Mouse (Mus musculus): ENCODE measurements around the gene Smarcd1. TPM values are rescaled to one million over a fixed set of nuclear protein-coding genes. Genes with fewer than 3 reads are reported as not detected.

Smarcd1 gene
- polyA plus RNA-seq (2021; fragmentation: Nextera tagmentation): 35.8 and 41.4 TPM in 2 replicates
- long read RNA-seq, experiment 1, partial matches to known transcripts: 33 of 49 reads
- long read RNA-seq, experiment 1, other reads (novel, unspliced or antisense): 15 of 49 reads
- long read RNA-seq, experiment 2, transcript Smarcd1-201 (13 exons, 3,307 nt): major isoform, 40 of 57 reads
- long read RNA-seq, experiment 2, partial matches to known transcripts: 11 of 57 reads
- long read RNA-seq, experiment 2, other reads (novel, unspliced or antisense): 6 of 57 reads

DNA sequence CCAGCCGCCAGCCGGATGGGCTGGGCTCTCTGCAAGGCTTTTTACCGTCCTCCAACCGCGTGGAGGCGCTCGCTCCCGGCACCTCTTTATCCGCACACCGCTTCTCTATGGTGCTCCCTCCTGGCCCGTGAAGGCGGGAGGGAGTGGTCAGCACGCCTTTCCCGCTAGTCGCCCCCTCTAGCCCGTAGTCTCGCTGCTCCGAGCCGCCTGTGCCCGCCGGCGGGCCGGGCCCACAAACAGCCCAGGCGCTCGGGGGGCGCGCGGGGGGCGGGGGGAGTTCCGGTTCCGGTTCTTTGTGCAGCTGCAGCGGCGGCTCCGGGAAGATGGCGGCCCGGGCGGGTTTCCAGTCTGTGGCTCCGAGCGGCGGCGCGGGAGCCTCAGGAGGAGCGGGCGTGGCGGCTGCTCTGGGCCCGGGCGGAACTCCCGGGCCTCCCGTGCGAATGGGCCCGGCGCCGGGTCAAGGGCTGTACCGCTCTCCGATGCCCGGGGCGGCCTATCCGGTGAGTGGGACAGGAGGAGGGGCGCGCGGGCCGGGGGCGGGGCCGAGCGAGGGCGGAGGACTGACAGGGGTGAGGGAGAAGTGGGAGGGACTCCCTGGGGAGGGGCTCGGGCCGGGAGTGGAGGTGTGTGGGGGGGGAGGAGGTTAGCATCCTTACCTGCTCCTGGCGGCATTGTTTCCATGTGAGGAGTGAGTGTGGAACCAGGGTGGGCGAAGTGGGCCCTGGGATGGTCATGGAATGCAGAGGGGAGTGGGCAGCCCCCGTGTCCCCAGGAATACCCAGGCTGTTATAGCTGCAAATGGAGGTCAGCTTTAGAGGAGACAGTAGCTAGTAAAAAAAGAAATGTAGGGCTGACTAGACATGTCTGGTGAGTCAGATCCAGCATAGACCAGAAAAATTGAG lies at the start of gene Smarcd1:
Smarcd1 (plus strand) TSS at position 131 of the 902 bp plus-strand sequence.

DNA sequence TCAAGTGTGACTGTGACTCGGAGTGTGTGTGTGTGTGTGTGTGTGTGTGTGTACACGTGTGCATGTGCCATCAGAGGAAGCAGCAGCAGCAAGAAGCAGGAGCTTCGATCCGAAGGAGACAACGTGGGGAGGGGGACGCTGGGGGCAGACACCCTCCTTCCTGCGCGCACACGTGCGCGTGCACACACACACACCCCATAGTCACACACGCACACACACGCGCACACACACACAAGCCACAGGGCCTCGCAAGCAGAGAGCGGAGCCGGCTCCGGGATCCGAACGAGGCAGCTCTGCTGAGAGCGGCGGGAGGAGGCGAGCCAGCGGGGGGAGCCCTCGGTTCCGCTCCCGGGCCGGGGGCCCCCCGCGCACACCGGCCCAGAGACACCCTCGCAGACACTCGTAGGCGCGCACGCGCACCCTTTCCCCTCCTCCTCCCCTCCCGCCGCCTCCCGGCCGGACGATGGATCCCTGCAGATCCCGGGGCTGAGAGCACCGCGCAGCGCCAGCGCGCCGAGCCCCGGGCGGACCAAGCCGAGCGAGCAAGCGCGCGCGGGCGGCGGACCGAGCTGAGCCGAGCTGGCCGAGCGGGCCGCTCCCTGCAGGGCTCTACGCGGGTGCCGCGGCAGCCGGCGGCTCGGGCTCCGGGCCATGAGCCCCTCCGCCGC lies 31.6 kb upstream of the Smarcd1 start, which contains the start of gene Asic1:
Asic1 (plus strand) TSS at position 215 of the 668 bp plus-strand sequence.

DNA sequence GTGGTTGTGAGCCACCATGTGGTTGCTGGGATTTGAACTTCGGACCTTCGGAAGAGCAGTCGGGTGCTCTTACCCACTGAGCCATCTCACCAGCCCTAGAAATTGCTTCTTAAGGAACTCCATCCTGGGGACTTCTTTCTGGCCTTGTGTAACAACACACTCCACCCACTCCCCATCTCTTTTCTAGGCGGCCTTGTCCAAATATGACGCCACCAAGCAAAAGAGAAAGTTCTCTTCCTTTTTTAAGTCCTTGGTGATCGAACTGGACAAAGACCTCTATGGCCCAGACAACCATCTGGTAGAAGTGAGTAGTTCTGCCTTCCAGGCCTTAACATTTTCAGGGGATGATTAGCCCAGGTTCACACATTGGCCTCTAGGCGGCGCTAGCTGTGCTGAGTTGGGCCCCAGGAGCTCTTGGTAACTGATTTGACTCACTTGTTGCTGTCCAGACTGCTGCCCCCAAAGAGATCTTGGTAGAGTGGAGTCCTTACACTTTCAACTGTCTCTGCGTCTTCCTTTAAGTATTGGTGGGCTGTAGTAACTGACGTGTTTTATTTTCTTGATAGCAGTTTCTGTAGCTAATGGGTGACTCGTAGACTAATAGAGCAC lies 3.6 kb downstream of the Smarcd1 start, which contains the start of gene Gm17349:
Gm17349 (minus strand) TSS at position 51 of the 609 bp plus-strand sequence.

DNA sequence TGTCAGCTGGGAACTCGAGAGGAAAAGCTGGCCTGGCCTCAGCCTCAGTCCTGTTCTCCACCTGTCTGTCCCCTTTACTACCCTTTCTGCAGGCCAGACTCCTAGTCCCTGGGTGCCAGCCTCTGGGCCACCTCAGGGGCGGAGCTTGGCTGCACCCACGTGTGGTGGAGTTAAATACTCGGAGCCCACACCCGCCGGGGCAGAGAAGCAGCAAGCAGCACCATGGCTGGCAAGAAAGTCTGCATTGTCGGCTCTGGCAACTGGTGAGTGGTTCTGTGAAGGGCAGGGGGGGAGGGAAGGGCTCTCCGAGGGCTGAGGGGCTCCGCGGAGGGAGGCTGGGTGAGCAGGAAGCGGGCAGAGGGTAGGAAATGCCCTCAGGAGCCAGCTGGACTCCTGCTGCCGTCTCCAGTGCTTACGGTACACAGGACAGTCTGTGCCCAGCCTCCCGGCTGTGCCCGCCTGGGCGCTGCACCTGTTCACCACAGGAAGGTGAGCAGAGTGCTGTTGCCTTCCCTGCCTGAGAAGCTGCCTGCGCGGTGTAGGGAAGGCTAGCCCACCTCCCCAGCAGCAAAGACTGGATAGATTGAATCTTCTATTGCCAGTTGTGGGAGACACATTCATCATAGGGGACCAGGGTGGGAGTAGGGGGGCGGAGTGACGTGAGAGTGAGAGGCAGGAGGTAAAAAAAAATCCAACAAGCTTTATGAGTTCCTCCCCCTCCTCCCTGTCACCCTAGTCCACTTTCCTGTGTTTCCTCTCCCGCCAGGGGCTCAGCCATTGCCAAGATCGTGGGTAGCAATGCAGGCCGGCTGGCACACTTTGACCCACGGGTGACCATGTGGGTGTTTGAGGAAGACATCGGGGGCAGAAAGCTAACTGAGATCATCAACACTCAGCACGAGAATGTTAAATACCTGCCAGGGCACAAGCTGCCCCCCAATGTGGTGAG lies 15.7 kb downstream of the Smarcd1 start, which contains the start of gene Gpd1:
Gpd1 (plus strand) TSS at position 130 of the 949 bp plus-strand sequence.

DNA sequence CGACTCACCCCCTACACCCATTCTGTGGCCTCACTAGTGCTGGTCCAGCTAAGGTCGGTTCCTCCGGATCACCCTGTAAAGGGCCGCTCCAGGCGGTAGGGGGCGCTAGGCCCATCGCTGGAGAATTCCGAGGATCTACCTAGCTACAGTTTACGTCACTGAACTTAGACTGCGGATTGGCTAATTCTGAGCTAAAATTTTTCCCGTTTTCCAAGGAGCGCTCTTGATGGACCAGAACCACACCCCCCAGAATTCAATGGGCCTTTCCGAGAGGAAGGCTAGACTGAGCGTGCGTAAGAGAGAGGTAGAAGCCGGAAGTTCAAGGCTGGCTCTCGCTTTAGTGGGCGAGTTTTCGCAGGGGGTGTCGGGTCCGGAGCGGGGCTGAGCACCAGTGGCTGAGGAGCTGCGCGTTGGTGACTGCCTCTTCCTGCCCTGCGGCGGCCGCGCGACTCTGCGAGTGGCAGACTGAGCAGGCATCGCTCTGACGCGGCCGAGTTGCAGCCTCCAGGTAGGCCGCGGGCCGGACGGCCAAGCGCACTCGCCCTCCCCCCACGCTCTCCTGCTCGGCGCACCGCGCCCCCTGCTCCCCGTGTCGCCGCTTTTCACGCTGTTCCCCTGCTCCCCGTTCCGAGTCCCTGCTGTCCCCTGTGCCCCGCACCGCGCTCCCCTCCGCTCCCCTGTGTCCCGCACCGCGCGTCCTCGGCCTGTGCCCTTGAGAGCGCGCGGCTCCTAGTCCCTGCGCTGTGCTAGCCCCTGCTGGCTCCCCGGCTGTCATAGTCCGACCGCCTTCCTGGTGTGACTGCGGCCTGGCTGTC lies 23.6 kb downstream of the Smarcd1 start, which contains the start of gene Cox14:
Cox14 (plus strand) TSS at position 278 of the 815 bp plus-strand sequence.

Other genes starting within 250 kb of the Smarcd1 start
- 1.2 and 1.6 TPM in 2 replicates for gene Nckap5l, start 244.4 kb upstream of the Smarcd1 start, polyA plus RNA-seq (2021; fragmentation: Nextera tagmentation)
- gene Bcdin3d, start 227.4 kb upstream of the Smarcd1 start, polyA plus RNA-seq (2021; fragmentation: Nextera tagmentation): 7.6 and 7.8 TPM in 2 replicates
- 208 and 215 TPM in 2 replicates for gene Faim2, start 174.0 kb upstream of the Smarcd1 start, polyA plus RNA-seq (2021; fragmentation: Nextera tagmentation)
- gene Aqp2, start 123.1 kb upstream of the Smarcd1 start, polyA plus RNA-seq (2021; fragmentation: Nextera tagmentation): 0.16 TPM in 1 of 2 replicates, not detected in the other
- gene Aqp5, start 111.3 kb upstream of the Smarcd1 start, polyA plus RNA-seq (2021; fragmentation: Nextera tagmentation): 0.16 TPM in 1 of 2 replicates, not detected in the other
- gene Aqp6, start 100.7 kb upstream of the Smarcd1 start, polyA plus RNA-seq (2021; fragmentation: Nextera tagmentation): not detected in 2 replicates
- gene Racgap1, start 50.5 kb upstream of the Smarcd1 start, polyA plus RNA-seq (2021; fragmentation: Nextera tagmentation): 3.0 and 3.2 TPM in 2 replicates
- gene Asic1, start 31.8 kb upstream of the Smarcd1 start, polyA plus RNA-seq (2021; fragmentation: Nextera tagmentation): 2.1 and 2.2 TPM in 2 replicates
- gene Gm17349, start 3.4 kb downstream of the Smarcd1 start, polyA plus RNA-seq (2021; fragmentation: Nextera tagmentation): not detected in 2 replicates
- gene Gpd1, start 15.4 kb downstream of the Smarcd1 start, polyA plus RNA-seq (2021; fragmentation: Nextera tagmentation): 22.7 and 26.8 TPM in 2 replicates
- 457 and 492 TPM in 2 replicates for gene Cox14, start 23.5 kb downstream of the Smarcd1 start, polyA plus RNA-seq (2021; fragmentation: Nextera tagmentation)
- gene Cers5, start 70.8 kb downstream of the Smarcd1 start, polyA plus RNA-seq (2021; fragmentation: Nextera tagmentation): 40.2 and 41.1 TPM in 2 replicates
- gene Lima1, start 173.3 kb downstream of the Smarcd1 start, polyA plus RNA-seq (2021; fragmentation: Nextera tagmentation): 2.1 and 2.4 TPM in 2 replicates